ENCODE assay signal across 25 mouse cellular contexts in the genomic region with DNA sequence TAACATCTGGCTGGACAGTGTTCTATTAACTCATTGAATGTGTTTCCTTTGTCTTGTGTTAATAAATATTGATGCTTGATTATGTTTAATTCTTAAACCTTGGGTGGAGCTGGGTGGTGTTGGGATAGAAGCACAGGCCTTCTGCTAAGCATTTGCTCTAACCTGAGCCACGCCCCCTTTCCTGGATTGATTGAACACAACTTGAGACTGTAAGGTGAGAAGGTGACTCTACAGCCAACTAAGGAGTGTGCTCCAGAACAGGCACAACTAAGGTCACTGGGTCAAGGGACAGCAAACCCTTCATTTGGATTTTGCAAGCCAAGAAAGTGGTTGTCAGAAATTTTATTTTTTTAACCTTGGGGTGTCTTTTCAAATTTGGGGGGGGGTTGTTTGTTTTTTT. TPM values are rescaled to one million over a fixed set of nuclear protein-coding genes. Genes with fewer than 3 reads are reported as not detected.
DNase-seq lines count a peak whose midpoint lies in the region; ATAC-seq and TF ChIP-seq lines count a peak whose summit lies in the region.
"Had no signal": no experiment of that assay in that cellular context is flagged by ENCODE, and none has a peak within 500 bp of the region (broad histone marks: within the 10 kb centered on the region; RNA-seq: fewer than 3 reads in every experiment).

No protein-coding gene starts in this region.

- peak; percentile 24 for DNase-seq in kidney, postnatal 0 days (ENCODE audit: low spot score)
- DNase-seq in kidney, adult 11 months: no peak
- DNase-seq in R1 (ENCODE audit: low read depth, low spot score): peak; percentile 81
- peak; percentile 35 for DNase-seq in embryo, embryonic 11 days
- DNase-seq in skeletal muscle tissue, adult 2 months (ENCODE audit: low read depth, low spot score): peak; percentile 53
- no peak for DNase-seq in liver
- DNase-seq in adrenal gland, adult 18-20 months (ENCODE audit: low spot score in 2 of 2): no peak
- DNase-seq: adrenal gland, postnatal 25 days; B cell, adult 2 months; cerebellum, postnatal 10 days; heart, postnatal 4 days; kidney, adult 9 months; kidney, postnatal 25 days; right cerebral cortex, postnatal 25 days; thymus, postnatal 14 days had no signal

- H3K27me3 ChIP-seq in kidney, postnatal 0 days (ENCODE audit: insufficient read depth, low read length): no peaks in the 10 kb centered on the region
- H3K27me3 ChIP-seq: CH12.LX; heart, embryonic 15.5 days; intestine, embryonic 15.5 days; liver, embryonic 15.5 days; midbrain, embryonic 15.5 days; neural tube, embryonic 12.5 days had no signal

- 53% methylated on average over 1 of the region's 1 CpGs for WGBS in kidney, postnatal 0 days

- no peaks in the 10 kb centered on the region for H3K4me1 ChIP-seq in kidney, postnatal 0 days (replicated peaks; ENCODE audit: insufficient read depth, low read length)
- H3K4me1 ChIP-seq: forebrain, embryonic 10.5 days; heart, embryonic 15.5 days; intestine, embryonic 15.5 days; midbrain, embryonic 15.5 days; neural tube, embryonic 12.5 days had no signal

- peaks cover 22% of the 10 kb centered on the region for H3K36me3 ChIP-seq in kidney, postnatal 0 days (ENCODE audit: insufficient read depth, low read length)

- ATAC-seq in kidney, postnatal 0 days (replicated peaks; ENCODE audit: low FRiP score, low read depth): no peak
- ATAC-seq: forebrain, embryonic 16.5 days; hindbrain, embryonic 16.5 days; intestine, embryonic 15.5 days; midbrain, embryonic 15.5 days had no signal

- 0 out of 2 replicates have a peak, but pooled peaks cover 2% of the 10 kb centered on the region for H3K9me3 ChIP-seq in kidney, postnatal 0 days (replicated peaks; ENCODE audit: low read length)
- H3K9me3 ChIP-seq: intestine, embryonic 15.5 days; liver, embryonic 15.5 days; midbrain, embryonic 15.5 days had no signal

- no peak overlapping the region for H3K4me3 ChIP-seq in kidney, postnatal 0 days (replicated peaks; ENCODE audit: low read depth, low read length)
- H3K4me3 ChIP-seq: forebrain, embryonic 10.5 days; heart, embryonic 15.5 days; intestine, embryonic 15.5 days; liver, embryonic 15.5 days; midbrain, embryonic 15.5 days; neural tube, embryonic 12.5 days had no signal

- no peak for TF ChIP-seq CTCF in kidney, postnatal 0 days (IDR thresholded peaks at IDR 0.05; ENCODE audit: low read depth)

- no peak overlapping the region for H3K9ac ChIP-seq in kidney, postnatal 0 days (ENCODE audit: low read depth, low read length)
- H3K9ac ChIP-seq: heart, embryonic 15.5 days; intestine, embryonic 15.5 days; liver, embryonic 15.5 days; midbrain, embryonic 15.5 days; neural tube, embryonic 12.5 days had no signal

- H3K4me2 ChIP-seq in kidney, postnatal 0 days (ENCODE audit: low read length): no peak overlapping the region
- H3K4me2 ChIP-seq: heart, embryonic 15.5 days; intestine, embryonic 15.5 days; liver, embryonic 15.5 days; midbrain, embryonic 15.5 days; neural tube, embryonic 12.5 days had no signal

- no peak overlapping the region for H3K27ac ChIP-seq in kidney, postnatal 0 days
- H3K27ac ChIP-seq: forebrain, embryonic 10.5 days; heart, embryonic 15.5 days; intestine, embryonic 15.5 days; liver, embryonic 15.5 days; macrophage; midbrain, embryonic 15.5 days; neural tube, embryonic 12.5 days had no signal

RNA-seq across cellular contexts. Expression of a gene that starts 8.2 kb away (rescaled TPM):
- 30.2 and 33.9 TPM in 2 replicates for polyA plus RNA-seq in kidney, postnatal 0 days (2015; fragmentation: Nextera tagmentation; extraction: Ambion mirVana)
- 10 to 100 TPM; 59.2 to 62.5 TPM for total RNA-seq in adrenal gland, adult 18-20 months (2021)

Comparison
In these comparisons a context has a peak if more than half of its experiments do, and no peak if none do; other contexts are left out.
1. DNase-seq: peak in kidney, postnatal 0 days (single experiment), R1 (single experiment), embryo, embryonic 11 days (single experiment) and skeletal muscle tissue, adult 2 months (single experiment); none in kidney, adult 11 months (single experiment), liver (single experiment) and adrenal gland, adult 18-20 months (0 of 2).